Mouse (Mus musculus): ENCODE data around the gene Prss46. TPM values are rescaled to one million over a fixed set of nuclear protein-coding genes. Genes with fewer than 3 reads are reported as not detected.
"Not testable (repeated sequence)": the region's sequence is repeated elsewhere in the genome, so short reads cannot be mapped to it uniquely, and the experiment has no call there.

Gene Prss46
- not detected in 2 replicates for polyA plus RNA-seq (2016; fragmentation: Nextera tagmentation; extraction: Ambion mirVana)

DNA sequence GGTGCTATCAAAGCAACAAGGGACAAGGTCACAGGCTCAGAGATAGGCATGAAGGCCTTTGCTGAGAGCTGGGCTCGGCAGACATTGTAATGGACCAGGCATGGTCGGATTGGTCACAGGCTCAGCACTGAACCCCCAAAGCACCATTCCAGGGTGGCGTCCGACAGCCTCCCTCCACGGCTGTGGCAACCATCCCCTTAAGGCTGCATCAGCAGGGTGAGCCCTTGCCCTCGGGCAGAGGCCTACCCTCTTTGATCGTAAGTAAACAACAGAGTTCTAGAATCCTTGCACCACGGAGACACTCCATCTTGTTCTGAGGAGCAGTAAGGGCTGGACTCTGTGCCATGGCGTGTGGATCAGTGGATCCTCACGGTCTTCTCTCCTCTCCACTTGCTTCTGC, at the start of gene Prss46:
Gene Prss46, plus strand, starts transcription at position 301 of the 400 bp plus-strand sequence.
- Histone ChIP-seq H3K36me3 (no peaks in the 10 kb centered on the region), H3K4me3 (no peak within 1 kb of the TSS), H3K27ac (no peak within 1 kb of the TSS), H3K27me3 (ENCODE audit: low read depth, poor library complexity, severe bottlenecking) (no peaks in the 10 kb centered on the region), H3K4me1 (peaks cover 5% of the 10 kb centered on the region; the same call in 1 of the 2 replicates), H3K9me3 (replicated peaks) (no peaks in the 10 kb centered on the region)
- no peak for DNase-seq (ENCODE audit: low spot score)
- WGBS: 86% methylated on average over 10 of the region's 10 CpGs

DNA sequence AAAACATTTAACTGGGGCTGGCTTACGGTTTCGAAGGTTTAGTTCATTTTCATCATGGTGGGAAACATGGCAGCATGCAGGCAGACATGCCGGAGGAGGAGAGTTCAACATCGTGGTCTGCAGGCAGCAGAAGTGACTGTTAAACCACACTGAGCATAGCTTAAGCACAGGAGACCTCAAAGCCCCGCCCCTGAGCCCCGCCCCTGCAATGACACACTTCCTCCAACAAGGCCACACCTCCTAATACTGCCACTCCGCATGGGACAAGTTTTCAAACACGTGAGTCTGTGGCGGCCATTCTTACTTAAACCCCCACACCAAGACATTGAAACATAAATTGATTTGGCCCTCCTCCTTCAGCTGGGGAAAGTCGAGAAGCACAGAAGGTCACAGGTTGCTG, 47.3 kb upstream of the Prss46 start:
- WGBS: 87% methylated on average over 10 of the region's 10 CpGs
- no peak for DNase-seq (ENCODE audit: low spot score)
- H3K27me3 ChIP-seq (ENCODE audit: low read depth, poor library complexity, severe bottlenecking): no peaks in the 10 kb centered on the region
- H3K4me1 ChIP-seq: no peaks in the 10 kb centered on the region
- H3K27ac ChIP-seq: no peak overlapping the region
- no peaks in the 10 kb centered on the region for H3K9me3 ChIP-seq (replicated peaks)
- H3K36me3 ChIP-seq: no peaks in the 10 kb centered on the region
- H3K4me3 ChIP-seq: no peak overlapping the region

- no peak within 1 kb of the TSS for H3K4me3 ChIP-seq
- no peaks in the 10 kb centered on the region for H3K4me1 ChIP-seq
- H3K9me3 ChIP-seq (replicated peaks): no peaks in the 10 kb centered on the region
- no peak for DNase-seq (ENCODE audit: low spot score)
- H3K27ac ChIP-seq: no peak within 1 kb of the TSS
- H3K27me3 ChIP-seq (ENCODE audit: low read depth, poor library complexity, severe bottlenecking): no peaks in the 10 kb centered on the region
- WGBS: 93% methylated on average over 14 of the region's 14 CpGs
- H3K36me3 ChIP-seq: no peaks in the 10 kb centered on the region
Observed at GRCm38 (mm10) chr9:110797866-110798265, 46.4 kb upstream of the Prss46 start, which contains the start of gene Prss42. Gene Prss42, plus strand, starts transcription at chr9:110798166.

DNA sequence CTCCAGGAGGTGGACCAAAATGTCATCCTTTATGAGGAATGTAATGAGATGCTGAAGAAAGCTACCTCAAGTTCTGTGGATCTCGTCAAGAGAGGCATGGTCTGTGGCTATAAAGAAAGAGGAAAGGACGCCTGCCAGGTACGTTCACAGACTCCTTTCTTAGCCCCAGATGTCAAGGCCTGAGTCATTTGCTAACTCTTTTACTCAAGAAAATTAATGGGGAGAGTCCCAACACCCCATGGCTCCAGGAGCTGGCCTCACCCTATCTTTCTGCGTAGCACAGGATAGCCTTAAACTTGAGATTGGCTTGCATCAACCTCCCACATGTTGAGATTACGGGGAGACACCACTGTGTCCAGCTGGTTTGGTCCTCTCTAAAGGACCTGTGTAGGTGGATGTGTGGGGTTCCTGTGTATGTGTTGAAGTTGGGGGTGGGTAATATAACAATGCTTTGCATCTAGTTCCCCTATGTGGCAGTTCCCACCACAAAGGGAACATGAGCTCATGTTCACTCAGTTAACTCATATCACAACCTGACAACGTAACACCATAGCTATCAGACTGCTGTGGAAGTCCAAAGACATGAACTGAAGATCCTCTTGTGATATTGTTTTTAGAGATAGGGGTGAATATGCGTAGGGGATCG, 43.3 kb upstream of the Prss46 start:
- no peak overlapping the region for H3K27ac ChIP-seq
- no peaks in the 10 kb centered on the region for H3K9me3 ChIP-seq (replicated peaks)
- H3K27me3 ChIP-seq (ENCODE audit: low read depth, poor library complexity, severe bottlenecking): no peaks in the 10 kb centered on the region
- H3K4me3 ChIP-seq: no peak overlapping the region
- DNase-seq (ENCODE audit: low spot score): no peak
- H3K4me1 ChIP-seq: no peaks in the 10 kb centered on the region
- 89% methylated on average over 8 of the region's 8 CpGs for WGBS
- no peaks in the 10 kb centered on the region for H3K36me3 ChIP-seq

GRCm38 (mm10) chr9:110803294-110803693, 41.0 kb upstream of the Prss46 start:
- no peak overlapping the region for H3K27ac ChIP-seq
- no peaks in the 10 kb centered on the region for H3K9me3 ChIP-seq (replicated peaks)
- no peak overlapping the region for H3K4me3 ChIP-seq
- no peaks in the 10 kb centered on the region for H3K4me1 ChIP-seq
- no peaks in the 10 kb centered on the region for H3K36me3 ChIP-seq
- DNase-seq (ENCODE audit: low spot score): no peak
- whole genome bisulfite sequencing: 69% methylated on average over 4 of the region's 4 CpGs
- no peaks in the 10 kb centered on the region for H3K27me3 ChIP-seq (ENCODE audit: low read depth, poor library complexity, severe bottlenecking)

DNA sequence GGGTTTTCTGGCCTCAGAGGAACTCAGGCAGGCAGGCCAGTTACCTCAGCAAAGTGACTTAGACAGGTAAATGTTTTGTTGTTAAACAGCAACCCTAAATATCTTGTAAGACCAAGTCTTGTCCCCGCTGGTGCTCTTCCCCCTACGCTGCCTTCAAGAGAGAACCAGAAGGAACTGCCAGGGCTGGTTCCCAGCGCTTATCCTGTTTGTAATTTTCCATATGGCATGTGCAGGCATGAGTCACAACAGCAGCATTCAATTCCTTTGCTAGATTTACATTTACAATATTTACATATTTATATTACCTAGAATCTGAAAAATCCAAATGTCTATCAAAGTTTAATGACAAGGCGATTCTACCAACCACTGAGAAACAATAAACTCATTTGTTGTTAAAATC, 34.3 kb upstream of the Prss46 start:
- DNase-seq (ENCODE audit: low spot score): no peak
- no peaks in the 10 kb centered on the region for H3K36me3 ChIP-seq
- H3K9me3 ChIP-seq (replicated peaks): no peaks in the 10 kb centered on the region
- peaks cover 8% of the 10 kb centered on the region; the same call in 1 of the 2 replicates for H3K27me3 ChIP-seq (ENCODE audit: low read depth, poor library complexity, severe bottlenecking)
- peaks cover 6% of the 10 kb centered on the region; the same call in 1 of the 2 replicates for H3K4me1 ChIP-seq
- no peak overlapping the region for H3K27ac ChIP-seq
- no peak overlapping the region for H3K4me3 ChIP-seq
- WGBS: 83% methylated on average over 4 of the region's 4 CpGs

GRCm38 (mm10) chr9:110813789-110814188, 30.5 kb upstream of the Prss46 start, which contains the start of gene Prss44:
Gene Prss44, plus strand, starts transcription at chr9:110813994.
- H3K4me3 ChIP-seq: no peak within 1 kb of the TSS
- H3K27me3 ChIP-seq (ENCODE audit: low read depth, poor library complexity, severe bottlenecking): peaks cover 8% of the 10 kb centered on the region; the same call in 1 of the 2 replicates
- H3K27ac ChIP-seq: no peak within 1 kb of the TSS
- 61% methylated on average over 18 of the region's 18 CpGs for WGBS
- peaks cover 6% of the 10 kb centered on the region; the same call in 1 of the 2 replicates for H3K4me1 ChIP-seq
- DNase-seq (ENCODE audit: low spot score): no peak
- no peaks in the 10 kb centered on the region for H3K9me3 ChIP-seq (replicated peaks)
- H3K36me3 ChIP-seq: no peaks in the 10 kb centered on the region

DNA sequence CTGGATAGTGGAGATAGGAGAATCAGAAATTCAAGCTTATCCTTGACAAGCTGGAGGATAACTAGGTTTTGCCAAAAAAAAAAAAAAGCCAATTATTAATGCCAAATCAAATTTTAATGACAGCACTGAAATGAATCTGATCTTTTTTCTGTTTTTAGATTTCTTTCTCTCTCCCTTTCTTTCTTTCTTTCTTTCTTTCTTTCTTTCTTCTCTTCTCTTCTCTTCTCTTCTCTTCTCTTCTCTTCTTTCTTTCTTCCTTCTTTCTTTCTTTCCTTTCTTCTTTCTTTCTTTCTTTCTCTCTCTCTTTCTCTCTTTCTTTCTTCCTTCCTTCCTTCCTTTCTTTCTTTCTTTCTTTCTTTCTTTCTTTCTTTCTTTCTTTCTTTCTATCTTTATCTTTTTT, 23.8 kb upstream of the Prss46 start:
- H3K4me1 ChIP-seq; H3K36me3 ChIP-seq; H3K4me3 ChIP-seq; H3K27ac ChIP-seq; DNase-seq (ENCODE audit: low spot score); H3K9me3 ChIP-seq (replicated peaks): not testable (repeated sequence)
- peaks cover 11% of the 10 kb centered on the region; the same call in 1 of the 2 replicates for H3K27me3 ChIP-seq (ENCODE audit: low read depth, poor library complexity, severe bottlenecking)

GRCm38 (mm10) chr9:110821436-110821835, 22.9 kb upstream of the Prss46 start:
- Histone ChIP-seq H3K4me3 (no peak overlapping the region), H3K27ac (no peak overlapping the region), H3K36me3 (no peaks in the 10 kb centered on the region), H3K4me1 (peaks cover 7% of the 10 kb centered on the region), H3K27me3 (ENCODE audit: low read depth, poor library complexity, severe bottlenecking) (peaks cover 11% of the 10 kb centered on the region; the same call in 1 of the 2 replicates), H3K9me3 (replicated peaks) (no peaks in the 10 kb centered on the region)
- WGBS: 90% methylated on average over 7 of the region's 7 CpGs
- DNase-seq (ENCODE audit: low spot score): no peak

- H3K4me3 ChIP-seq: no peak overlapping the region
- H3K4me1 ChIP-seq: peaks cover 7% of the 10 kb centered on the region
- no peak for DNase-seq (ENCODE audit: low spot score)
- H3K27ac ChIP-seq: no peak overlapping the region
- H3K27me3 ChIP-seq (ENCODE audit: low read depth, poor library complexity, severe bottlenecking): peaks cover 30% of the 10 kb centered on the region
- no peaks in the 10 kb centered on the region for H3K9me3 ChIP-seq (replicated peaks)
- 88% methylated on average over 4 of the region's 4 CpGs for WGBS
- no peaks in the 10 kb centered on the region for H3K36me3 ChIP-seq
Observed at GRCm38 (mm10) chr9:110825426-110825825, 18.9 kb upstream of the Prss46 start.

GRCm38 (mm10) chr9:110825832-110826231, 18.5 kb upstream of the Prss46 start:
- H3K9me3 ChIP-seq (replicated peaks): no peaks in the 10 kb centered on the region
- DNase-seq (ENCODE audit: low spot score): no peak
- H3K4me1 ChIP-seq: peaks cover 7% of the 10 kb centered on the region
- no peak overlapping the region for H3K27ac ChIP-seq
- no peaks in the 10 kb centered on the region for H3K36me3 ChIP-seq
- H3K27me3 ChIP-seq (ENCODE audit: low read depth, poor library complexity, severe bottlenecking): peaks cover 30% of the 10 kb centered on the region
- H3K4me3 ChIP-seq: no peak overlapping the region
- WGBS: 81% methylated on average over 7 of the region's 7 CpGs

- peaks cover 27% of the 10 kb centered on the region for H3K27me3 ChIP-seq (ENCODE audit: low read depth, poor library complexity, severe bottlenecking)
- WGBS: 83% methylated on average over 3 of the region's 3 CpGs
- no peak within 1 kb of the TSS for H3K27ac ChIP-seq
- no peak within 1 kb of the TSS for H3K4me3 ChIP-seq
- no peak for DNase-seq (ENCODE audit: low spot score)
- H3K36me3 ChIP-seq: no peaks in the 10 kb centered on the region
- no peaks in the 10 kb centered on the region for H3K9me3 ChIP-seq (replicated peaks)
- H3K4me1 ChIP-seq: peaks cover 7% of the 10 kb centered on the region
Observed at GRCm38 (mm10) chr9:110826390-110826789, 17.9 kb upstream of the Prss46 start, which contains the start of gene Prss43. Gene Prss43, plus strand, starts transcription at chr9:110826690.

GRCm38 (mm10) chr9:110833021-110833420, 11.3 kb upstream of the Prss46 start:
- DNase-seq (ENCODE audit: low spot score): no peak
- H3K27ac ChIP-seq: no peak overlapping the region
- peaks cover 17% of the 10 kb centered on the region; the same call in 1 of the 2 replicates for H3K27me3 ChIP-seq (ENCODE audit: low read depth, poor library complexity, severe bottlenecking)
- no peaks in the 10 kb centered on the region for H3K9me3 ChIP-seq (replicated peaks)
- H3K36me3 ChIP-seq: no peaks in the 10 kb centered on the region
- peaks cover 4% of the 10 kb centered on the region for H3K4me1 ChIP-seq
- 87% methylated on average over 5 of the region's 5 CpGs for WGBS
- no peak overlapping the region for H3K4me3 ChIP-seq
